Mouse (Mus musculus) CD4-positive, CD25-positive, alpha-beta regulatory T cell, adult 2 months (primary cell): ENCODE results near the gene Noct.
"Not testable (repeated sequence)": the region's sequence is repeated elsewhere in the genome, so short reads cannot be mapped to it uniquely, and the experiment has no call there.

Experiments
- DNase-seq: peaks from one replicate; pipeline ENCODE4 v3.0.0-alpha.2; 2012; ENCODE audit warnings: low read depth, low spot score

Gene Noct

GRCm38 (mm10) chr3:51224363-51225225 is at the start of gene Noct:
TSS of gene Noct (plus strand) at chr3:51224447.
- DNase-seq: peak; percentile 90

- DNase-seq: no peak
Measured at GRCm38 (mm10) chr3:51178158-51178557, 46.1 kb upstream of the Noct start.

- DNase-seq: no peak
Measured at GRCm38 (mm10) chr3:51179460-51180146, 44.6 kb upstream of the Noct start.

GRCm38 (mm10) chr3:51180341-51180940 is 43.8 kb upstream of the Noct start:
- no peak for DNase-seq

- no peak for DNase-seq
Measured at GRCm38 (mm10) chr3:51182455-51182854, 41.8 kb upstream of the Noct start.

GRCm38 (mm10) chr3:51183508-51183907 is 40.7 kb upstream of the Noct start:
- not testable (repeated sequence) for DNase-seq

- not testable (repeated sequence) for DNase-seq
Measured at GRCm38 (mm10) chr3:51183967-51184366, 40.3 kb upstream of the Noct start.

- no peak for DNase-seq
Measured at GRCm38 (mm10) chr3:51184715-51185114, 39.5 kb upstream of the Noct start.

GRCm38 (mm10) chr3:51185406-51185805 is 38.8 kb upstream of the Noct start:
- DNase-seq: no peak

- DNase-seq: no peak
Measured at GRCm38 (mm10) chr3:51194075-51194474, 30.2 kb upstream of the Noct start.

- peak; percentile 49 for DNase-seq
Measured at GRCm38 (mm10) chr3:51195321-51195720, 28.9 kb upstream of the Noct start.

GRCm38 (mm10) chr3:51195736-51196135 is 28.5 kb upstream of the Noct start:
- DNase-seq: peak; percentile 12

- no peak for DNase-seq
Measured at GRCm38 (mm10) chr3:51196724-51197111, 27.5 kb upstream of the Noct start.

GRCm38 (mm10) chr3:51197112-51197731 is 27.0 kb upstream of the Noct start:
- no peak for DNase-seq

- no peak for DNase-seq
Measured at GRCm38 (mm10) chr3:51198291-51198690, 26.0 kb upstream of the Noct start.

GRCm38 (mm10) chr3:51199130-51199529 is 25.1 kb upstream of the Noct start:
- no peak for DNase-seq

- DNase-seq: no peak
Measured at GRCm38 (mm10) chr3:51200311-51200710, 23.9 kb upstream of the Noct start.

- DNase-seq: no peak
Measured at GRCm38 (mm10) chr3:51200894-51201293, 23.4 kb upstream of the Noct start.

GRCm38 (mm10) chr3:51201986-51202385 is 22.3 kb upstream of the Noct start:
- no peak for DNase-seq

GRCm38 (mm10) chr3:51202491-51202987 is 21.7 kb upstream of the Noct start:
- DNase-seq: no peak

GRCm38 (mm10) chr3:51203906-51204305 is 20.3 kb upstream of the Noct start:
- no peak for DNase-seq

GRCm38 (mm10) chr3:51204441-51204840 is 19.8 kb upstream of the Noct start:
- peak; percentile 12 for DNase-seq
